Mouse (Mus musculus): ENCODE results near the gene Cidec. TPM values are rescaled to one million over a fixed set of nuclear protein-coding genes. Genes with fewer than 3 reads are reported as not detected.

Cidec gene
- 0.11 TPM for polyA plus RNA-seq (2014; fragmentation: Illumina TruSeq; extraction: RNeasy Lipid Tissue Mini Kit (QIAGEN cat#74804); ENCODE audit: low read depth, low replicate concordance)

DNA sequence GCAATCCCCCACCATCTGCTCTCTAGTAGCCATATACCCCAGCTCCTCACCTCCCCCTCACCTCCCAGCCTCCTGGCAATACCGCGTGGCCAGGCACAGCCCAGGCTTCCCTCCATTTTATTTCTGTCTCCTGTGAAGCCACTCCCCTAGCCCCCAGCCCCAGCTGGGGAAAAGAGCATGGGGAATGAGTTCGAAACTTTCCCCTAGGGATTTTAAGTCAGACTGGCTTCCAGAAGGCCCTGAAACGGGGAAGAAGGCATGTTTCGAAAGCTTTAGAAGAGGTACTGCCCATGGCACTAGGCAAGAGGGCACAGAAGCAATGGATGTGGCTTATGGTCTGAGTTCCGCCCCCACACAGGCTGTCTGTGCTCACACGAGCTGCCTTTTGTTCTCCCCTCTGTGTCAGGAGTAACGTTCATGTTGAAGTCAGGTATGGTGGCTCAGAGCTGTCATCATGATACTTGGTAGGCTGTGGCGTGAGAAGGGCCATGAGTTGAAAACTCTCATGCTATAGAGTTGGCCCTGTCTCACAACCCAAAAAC, at the start of gene Cidec:
TSS of gene Cidec (minus strand) at position 97 of the 542 bp plus-strand sequence.

GRCm38 (mm10) chr6:113483100-113483615, 47.6 kb upstream of the Cidec start, which contains the start of gene Creld1:
Creld1 (plus strand) TSS chr6:113483297.

DNA sequence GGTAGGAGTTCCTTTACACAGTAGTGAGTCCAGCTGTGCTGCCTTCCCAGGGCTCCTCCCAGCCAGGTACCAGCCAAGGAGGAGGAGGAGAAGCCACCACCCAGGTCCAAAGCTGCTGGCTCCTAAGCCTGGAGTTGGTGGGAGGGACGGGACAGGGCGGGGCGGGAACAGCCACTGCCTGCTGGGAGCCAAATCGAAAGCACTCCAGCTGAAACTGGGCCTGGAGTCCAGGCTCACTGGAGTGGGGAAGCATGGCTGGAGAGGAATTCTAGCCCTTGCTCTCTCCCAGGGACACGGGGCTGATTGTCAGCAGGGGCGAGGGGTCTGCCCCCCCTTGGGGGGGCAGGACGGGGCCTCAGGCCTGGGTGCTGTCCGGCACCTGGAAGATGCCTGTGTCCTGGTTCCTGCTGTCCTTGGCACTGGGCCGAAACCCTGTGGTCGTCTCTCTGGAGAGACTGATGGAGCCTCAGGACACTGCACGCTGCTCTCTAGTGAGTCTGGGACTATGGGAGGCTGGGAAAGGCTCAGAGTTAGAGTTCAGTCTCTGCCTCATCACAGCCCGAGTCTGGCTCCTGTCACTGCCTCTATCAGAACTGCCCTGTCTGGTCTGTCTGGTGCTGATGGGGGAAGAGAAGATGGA, 35.9 kb upstream of the Cidec start, which contains the start of gene Il17rc:
TSS of gene Il17rc (plus strand) at position 131 of the 640 bp plus-strand sequence.

GRCm38 (mm10) chr6:113457952-113458534, 22.5 kb upstream of the Cidec start, which contains the start of gene Il17re:
Il17re (plus strand) TSS chr6:113458484.

DNA sequence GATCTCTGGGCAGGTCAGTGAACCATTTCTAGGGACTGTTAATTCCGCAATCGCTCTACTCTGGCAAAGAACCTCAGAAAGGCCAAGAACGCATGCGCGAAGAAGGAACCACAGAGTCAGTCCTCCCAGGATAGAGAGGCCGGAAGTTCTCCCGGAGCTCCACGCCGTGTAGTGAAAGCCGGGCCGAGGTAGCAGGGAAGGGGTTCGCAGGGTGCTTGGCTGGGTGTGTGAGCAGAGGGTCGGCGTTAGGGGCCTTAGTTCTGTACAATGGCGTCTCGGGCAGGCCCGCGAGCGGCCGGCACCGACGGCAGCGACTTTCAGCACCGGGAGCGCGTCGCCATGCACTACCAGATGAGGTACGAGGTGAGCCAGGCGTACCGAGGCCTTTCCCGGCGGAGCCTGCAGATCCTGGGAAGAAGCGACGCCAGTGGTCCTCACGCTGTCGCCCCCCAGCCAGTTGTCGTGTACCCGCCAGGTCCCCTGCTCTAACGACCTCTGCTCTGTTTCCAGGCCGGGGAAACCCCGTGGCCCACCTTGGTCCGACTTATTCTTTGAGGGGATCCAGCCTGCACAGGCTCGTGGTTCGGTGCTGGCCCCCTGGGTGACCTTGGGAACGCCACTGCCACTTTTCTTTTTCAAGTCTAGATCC, 7.0 kb upstream of the Cidec start, which contains the start of gene Jagn1:
TSS of gene Jagn1 (plus strand) at position 128 of the 649 bp plus-strand sequence.

DNA sequence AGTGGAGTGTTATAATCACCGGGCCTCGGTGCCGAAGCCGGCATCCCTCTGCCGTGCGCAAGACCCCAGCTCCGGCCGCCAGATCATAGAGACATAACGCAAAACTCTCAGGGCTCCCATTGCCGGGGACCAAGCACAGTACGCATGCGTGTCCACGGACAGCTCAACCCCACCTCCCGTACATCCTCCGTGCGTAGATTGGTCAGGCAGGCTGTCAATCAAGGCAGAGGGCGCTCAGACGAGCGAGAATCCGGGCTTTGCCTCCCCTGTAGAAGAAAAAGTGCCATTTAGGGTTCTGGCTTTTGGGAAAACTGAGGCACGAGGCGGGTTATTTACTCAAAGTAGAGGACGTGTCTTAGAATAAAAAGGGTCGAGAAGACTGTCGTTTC, 16.4 kb downstream of the Cidec start, which contains the start of gene Rpusd3:
TSS of gene Rpusd3 (minus strand) at position 142 of the 389 bp plus-strand sequence.

GRCm38 (mm10) chr6:113388960-113389359, 46.6 kb downstream of the Cidec start, which contains the start of gene Ttll3:
Ttll3 (plus strand) TSS chr6:113389260.

DNA sequence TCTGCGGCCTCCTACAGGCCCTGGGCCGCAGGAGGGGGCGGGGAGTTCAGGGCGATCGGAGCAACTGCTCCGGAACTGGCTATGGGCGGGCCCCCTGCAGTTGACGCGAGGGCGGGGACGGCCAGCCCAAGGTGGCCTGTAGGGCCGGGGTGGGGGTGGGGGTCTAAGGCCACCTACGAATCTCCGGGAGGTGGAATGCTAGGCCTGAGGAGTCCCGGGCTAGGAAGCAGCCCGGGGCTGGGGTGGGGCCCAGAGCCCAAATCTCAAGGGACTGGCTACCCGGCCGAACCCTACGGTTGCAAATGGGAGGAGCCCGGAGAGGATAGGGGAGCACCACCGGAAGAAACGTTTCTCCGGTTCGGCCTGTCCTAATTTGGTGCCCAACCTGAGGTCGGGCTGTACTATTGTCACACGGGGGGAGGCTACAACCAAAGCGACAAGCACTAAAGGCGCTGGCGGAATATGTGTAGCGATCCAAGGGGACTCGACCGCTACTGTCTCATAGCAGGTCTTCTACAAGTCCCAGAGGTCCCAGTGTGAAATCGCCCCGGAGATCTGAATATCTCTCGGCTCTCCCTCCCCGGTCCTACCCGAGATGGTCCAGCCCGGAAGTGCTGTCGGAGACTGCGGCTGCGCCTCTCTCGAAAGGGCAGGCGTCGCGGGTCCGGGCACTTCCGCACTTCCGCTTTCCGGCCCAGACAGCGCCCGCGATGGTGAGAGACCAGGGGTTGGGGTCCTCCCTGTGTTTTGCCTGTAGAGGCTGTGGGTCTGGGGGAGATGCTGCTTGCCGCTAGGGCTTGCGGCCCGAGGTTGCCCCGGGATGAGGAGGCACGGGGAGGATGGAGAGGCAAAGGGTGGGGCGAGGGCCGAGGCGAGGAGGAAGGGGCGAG, 57.8 kb downstream of the Cidec start, which contains the start of the genes Tada3 and Arpc4:
TSS of gene Tada3 (minus strand) at position 388 of the 890 bp plus-strand sequence.
TSS of gene Arpc4 (plus strand) at position 620 of the 890 bp plus-strand sequence.

Other genes starting within 250 kb of the Cidec start
- 0.13 TPM for gene Lhfpl4, start 240.4 kb downstream of the Cidec start, polyA plus RNA-seq (2014; fragmentation: Illumina TruSeq; extraction: RNeasy Lipid Tissue Mini Kit (QIAGEN cat#74804); ENCODE audit: low read depth, low replicate concordance)
- 15.5 TPM for gene Mtmr14, start 197.9 kb downstream of the Cidec start, polyA plus RNA-seq (2014; fragmentation: Illumina TruSeq; extraction: RNeasy Lipid Tissue Mini Kit (QIAGEN cat#74804); ENCODE audit: low read depth, low replicate concordance)
- not detected for gene Cpne9, start 153.5 kb downstream of the Cidec start, polyA plus RNA-seq (2014; fragmentation: Illumina TruSeq; extraction: RNeasy Lipid Tissue Mini Kit (QIAGEN cat#74804); ENCODE audit: low read depth, low replicate concordance)
- gene Brpf1, start 128.6 kb downstream of the Cidec start, polyA plus RNA-seq (2014; fragmentation: Illumina TruSeq; extraction: RNeasy Lipid Tissue Mini Kit (QIAGEN cat#74804); ENCODE audit: low read depth, low replicate concordance), result 3.9 TPM
- 3.3 TPM for gene Ogg1, start 108.8 kb downstream of the Cidec start, polyA plus RNA-seq (2014; fragmentation: Illumina TruSeq; extraction: RNeasy Lipid Tissue Mini Kit (QIAGEN cat#74804); ENCODE audit: low read depth, low replicate concordance)
- 1.4 TPM for gene Camk1, start 91.8 kb downstream of the Cidec start, polyA plus RNA-seq (2014; fragmentation: Illumina TruSeq; extraction: RNeasy Lipid Tissue Mini Kit (QIAGEN cat#74804); ENCODE audit: low read depth, low replicate concordance)
- 2.1 TPM for gene Tada3, start 57.9 kb downstream of the Cidec start, polyA plus RNA-seq (2014; fragmentation: Illumina TruSeq; extraction: RNeasy Lipid Tissue Mini Kit (QIAGEN cat#74804); ENCODE audit: low read depth, low replicate concordance)
- 32.3 TPM for gene Arpc4, start 57.6 kb downstream of the Cidec start, polyA plus RNA-seq (2014; fragmentation: Illumina TruSeq; extraction: RNeasy Lipid Tissue Mini Kit (QIAGEN cat#74804); ENCODE audit: low read depth, low replicate concordance)
- gene Ttll3, start 46.5 kb downstream of the Cidec start, polyA plus RNA-seq (2014; fragmentation: Illumina TruSeq; extraction: RNeasy Lipid Tissue Mini Kit (QIAGEN cat#74804); ENCODE audit: low read depth, low replicate concordance), result 10.6 TPM
- 0.28 TPM for gene Rpusd3, start 16.4 kb downstream of the Cidec start, polyA plus RNA-seq (2014; fragmentation: Illumina TruSeq; extraction: RNeasy Lipid Tissue Mini Kit (QIAGEN cat#74804); ENCODE audit: low read depth, low replicate concordance)
- 25.8 TPM for gene Jagn1, start 6.8 kb upstream of the Cidec start, polyA plus RNA-seq (2014; fragmentation: Illumina TruSeq; extraction: RNeasy Lipid Tissue Mini Kit (QIAGEN cat#74804); ENCODE audit: low read depth, low replicate concordance)
- gene Il17re, start 22.7 kb upstream of the Cidec start, polyA plus RNA-seq (2014; fragmentation: Illumina TruSeq; extraction: RNeasy Lipid Tissue Mini Kit (QIAGEN cat#74804); ENCODE audit: low read depth, low replicate concordance), result 1.8 TPM
- gene Il17rc, start 35.7 kb upstream of the Cidec start, polyA plus RNA-seq (2014; fragmentation: Illumina TruSeq; extraction: RNeasy Lipid Tissue Mini Kit (QIAGEN cat#74804); ENCODE audit: low read depth, low replicate concordance), result not detected
- 0.45 TPM for gene Creld1, start 47.5 kb upstream of the Cidec start, polyA plus RNA-seq (2014; fragmentation: Illumina TruSeq; extraction: RNeasy Lipid Tissue Mini Kit (QIAGEN cat#74804); ENCODE audit: low read depth, low replicate concordance)
- not detected for gene Prrt3, start 66.2 kb upstream of the Cidec start, polyA plus RNA-seq (2014; fragmentation: Illumina TruSeq; extraction: RNeasy Lipid Tissue Mini Kit (QIAGEN cat#74804); ENCODE audit: low read depth, low replicate concordance)
- 58.5 TPM for gene Emc3, start 95.9 kb upstream of the Cidec start, polyA plus RNA-seq (2014; fragmentation: Illumina TruSeq; extraction: RNeasy Lipid Tissue Mini Kit (QIAGEN cat#74804); ENCODE audit: low read depth, low replicate concordance)
- 26.5 TPM for gene Fancd2, start 95.9 kb upstream of the Cidec start, polyA plus RNA-seq (2014; fragmentation: Illumina TruSeq; extraction: RNeasy Lipid Tissue Mini Kit (QIAGEN cat#74804); ENCODE audit: low read depth, low replicate concordance)
- gene Fancd2os, start 165.0 kb upstream of the Cidec start, polyA plus RNA-seq (2014; fragmentation: Illumina TruSeq; extraction: RNeasy Lipid Tissue Mini Kit (QIAGEN cat#74804); ENCODE audit: low read depth, low replicate concordance), result 83.9 TPM
- gene Brk1, start 169.0 kb upstream of the Cidec start, polyA plus RNA-seq (2014; fragmentation: Illumina TruSeq; extraction: RNeasy Lipid Tissue Mini Kit (QIAGEN cat#74804); ENCODE audit: low read depth, low replicate concordance), result 27.3 TPM
- 72.8 TPM for gene Vhl, start 188.2 kb upstream of the Cidec start, polyA plus RNA-seq (2014; fragmentation: Illumina TruSeq; extraction: RNeasy Lipid Tissue Mini Kit (QIAGEN cat#74804); ENCODE audit: low read depth, low replicate concordance)
- 0.49 TPM for gene Irak2, start 202.7 kb upstream of the Cidec start, polyA plus RNA-seq (2014; fragmentation: Illumina TruSeq; extraction: RNeasy Lipid Tissue Mini Kit (QIAGEN cat#74804); ENCODE audit: low read depth, low replicate concordance)

Measured in testis, adult 10 weeks (tissue).